12 mouse cellular contexts compared by ENCODE assay signal in the genomic region with DNA sequence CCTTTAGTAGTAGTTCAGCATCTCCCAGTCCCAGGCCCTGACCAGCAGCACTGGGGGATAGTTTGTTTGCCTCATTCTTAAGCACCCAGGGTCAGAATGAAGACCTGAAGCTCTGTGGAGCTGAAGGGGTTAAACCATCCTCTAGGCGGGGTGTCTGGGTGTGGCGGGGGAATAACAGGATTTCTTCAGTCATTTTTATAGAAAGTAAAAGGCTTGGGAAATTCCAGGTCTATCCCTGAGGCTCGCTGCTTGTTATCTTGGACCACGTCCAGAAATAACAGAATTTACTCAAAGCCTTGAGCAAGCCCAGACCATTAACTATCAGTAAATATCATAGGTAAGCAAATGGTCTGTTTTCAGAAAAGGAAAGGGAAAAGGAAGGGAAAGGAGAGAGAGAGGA. TPM values are rescaled to one million over a fixed set of nuclear protein-coding genes. Genes with fewer than 3 reads are reported as not detected.
DNase-seq lines count a peak whose midpoint lies in the region; ATAC-seq and TF ChIP-seq lines count a peak whose summit lies in the region.
"Had no signal": no experiment of that assay in that cellular context is flagged by ENCODE, and none has a peak within 500 bp of the region (broad histone marks: within the 10 kb centered on the region; RNA-seq: fewer than 3 reads in every experiment).

No protein-coding gene starts in this region.

- no peaks in the 10 kb centered on the region for H3K27me3 ChIP-seq in heart, embryonic 11.5 days (ENCODE audit: control insufficient read depth, insufficient read depth, low read length)
- H3K27me3 ChIP-seq in lung, embryonic 14.5 days (ENCODE audit: insufficient read depth, low read length): no peaks in the 10 kb centered on the region
- no peaks in the 10 kb centered on the region for H3K27me3 ChIP-seq in limb, embryonic 15.5 days
- H3K27me3 ChIP-seq: forebrain, embryonic 13.5 days; midbrain, embryonic 13.5 days had no signal

- no peak overlapping the region for H3K4me3 ChIP-seq in heart, embryonic 11.5 days (ENCODE audit: low read depth, low read length)
- H3K4me3 ChIP-seq in lung, embryonic 14.5 days (ENCODE audit: low read depth, low read length): no peak overlapping the region
- H3K4me3 ChIP-seq in embryonic fibroblast, embryonic 13.5 days (ENCODE audit: insufficient read depth, low read length): no peak overlapping the region
- no peak overlapping the region for H3K4me3 ChIP-seq in limb, embryonic 15.5 days
- H3K4me3 ChIP-seq: forebrain, embryonic 13.5 days; midbrain, embryonic 13.5 days had no signal

- intact Hi-C loops in heart, postnatal 14 days (cut with DNase I): no loop called here

- H3K9me3 ChIP-seq in heart, embryonic 11.5 days (replicated peaks; ENCODE audit: control insufficient read depth, low read length): no peaks in the 10 kb centered on the region
- H3K9me3 ChIP-seq in lung, embryonic 14.5 days (ENCODE audit: low read depth, low read length): no peaks in the 10 kb centered on the region
- no peaks in the 10 kb centered on the region for H3K9me3 ChIP-seq in limb, embryonic 15.5 days
- H3K9me3 ChIP-seq: forebrain, embryonic 13.5 days; midbrain, embryonic 13.5 days had no signal

- H3K36me3 ChIP-seq in heart, embryonic 11.5 days (ENCODE audit: control insufficient read depth, insufficient read depth, low read length): no peaks in the 10 kb centered on the region
- no peaks in the 10 kb centered on the region for H3K36me3 ChIP-seq in lung, embryonic 14.5 days (ENCODE audit: insufficient read depth)
- no peaks in the 10 kb centered on the region for H3K36me3 ChIP-seq in limb, embryonic 15.5 days
- H3K36me3 ChIP-seq: midbrain, embryonic 13.5 days had no signal

- no peak for TF ChIP-seq POLR2A in embryonic fibroblast, embryonic 13.5 days (IDR thresholded peaks at IDR 0.05; ENCODE audit: low read depth, low read length)

- no peak overlapping the region for H3K4me2 ChIP-seq in heart, embryonic 11.5 days
- no peak overlapping the region for H3K4me2 ChIP-seq in lung, embryonic 14.5 days
- no peak overlapping the region for H3K4me2 ChIP-seq in limb, embryonic 15.5 days
- H3K4me2 ChIP-seq: forebrain, embryonic 13.5 days; midbrain, embryonic 13.5 days had no signal

- no peak for TF ChIP-seq CTCF in lung, embryonic 14.5 days (IDR thresholded peaks at IDR 0.05; ENCODE audit: low read depth)
- no peak for TF ChIP-seq CTCF in embryonic fibroblast, embryonic 13.5 days (IDR thresholded peaks at IDR 0.05; ENCODE audit: borderline replicate concordance, insufficient read depth, low read length)

- 0 out of 2 replicates have a peak, but pooled peaks cover 7% of the 10 kb centered on the region for H3K4me1 ChIP-seq in heart, embryonic 11.5 days (ENCODE audit: control insufficient read depth, insufficient read depth, low read length)
- H3K4me1 ChIP-seq in lung, embryonic 14.5 days (ENCODE audit: insufficient read depth): peaks cover 4% of the 10 kb centered on the region
- H3K4me1 ChIP-seq in embryonic fibroblast, embryonic 13.5 days (ENCODE audit: control insufficient read depth, insufficient read depth, low read length): peaks cover 27% of the 10 kb centered on the region
- peaks cover 50% of the 10 kb centered on the region for H3K4me1 ChIP-seq in limb, embryonic 15.5 days

- no peak for ATAC-seq in heart, embryonic 11.5 days (replicated peaks; ENCODE audit: insufficient number of reproducible peaks, low FRiP score, low TSS enrichment)
- ATAC-seq in lung, embryonic 14.5 days (ENCODE audit: insufficient read depth): no peak
- ATAC-seq in limb, embryonic 15.5 days (ENCODE audit: insufficient number of reproducible peaks, low FRiP score, low TSS enrichment, low read depth): no peak
- ATAC-seq: forebrain, embryonic 13.5 days; midbrain, embryonic 13.5 days had no signal

- 37% methylated on average over 4 of the region's 4 CpGs for WGBS in heart, embryonic 11.5 days (ENCODE audit: insufficient replicate concordance)
- WGBS in lung, embryonic 14.5 days: 9% methylated on average over 4 of the region's 4 CpGs
- 12% methylated on average over 4 of the region's 4 CpGs for WGBS in limb, embryonic 15.5 days

- no peak overlapping the region for H3K9ac ChIP-seq in heart, embryonic 11.5 days (ENCODE audit: low read depth, low read length)
- H3K9ac ChIP-seq in lung, embryonic 14.5 days: no peak overlapping the region
- no peak overlapping the region for H3K9ac ChIP-seq in limb, embryonic 15.5 days
- H3K9ac ChIP-seq: forebrain, embryonic 13.5 days; midbrain, embryonic 13.5 days had no signal

- H3K27ac ChIP-seq in heart, embryonic 11.5 days (ENCODE audit: low read depth, low read length): 0 out of 2 replicates have a peak overlapping the region, but pooled peaks have one; percentile 7
- peak overlapping the region; percentile 26; the same call in 1 of the 2 replicates for H3K27ac ChIP-seq in lung, embryonic 14.5 days (ENCODE audit: low read depth)
- peak overlapping the region; percentile 93 for H3K27ac ChIP-seq in embryonic fibroblast, embryonic 13.5 days (ENCODE audit: insufficient read depth, low read length)
- peak overlapping the region; percentile 86 for H3K27ac ChIP-seq in limb, embryonic 15.5 days
- H3K27ac ChIP-seq: forebrain, embryonic 13.5 days; midbrain, embryonic 13.5 days had no signal

- no peak for DNase-seq in heart, postnatal 14 days
- peak; percentile 68 for DNase-seq in lung, embryonic 14.5 days
- no peak for DNase-seq in lung, postnatal 4 days
- no peak for DNase-seq in cerebellum, adult 9-10 months
- DNase-seq in frontal cortex, postnatal 36 days (ENCODE audit: low spot score in 2 of 2): no peak
- DNase-seq: kidney, postnatal 10 days had no signal

RNA-seq across cellular contexts. Expression of a gene that starts 39.3 kb away (rescaled TPM):
- polyA plus RNA-seq in heart, embryonic 11.5 days (2014; fragmentation: Nextera tagmentation; extraction: Ambion mirVana): 0.14 and 0.63 TPM in 2 replicates
- total RNA-seq in heart, postnatal 14 days (2021): under 1 TPM; 0.19 to 0.29 TPM
- 0.18 and 0.22 TPM in 2 replicates for polyA plus RNA-seq in lung, embryonic 14.5 days (2014; fragmentation: Nextera tagmentation; extraction: Ambion mirVana)
- 0.74 and 1.9 TPM in 2 replicates for polyA plus RNA-seq in embryonic fibroblast, embryonic 13.5 days (2011; ENCODE audit: insufficient read length, low read depth, missing spikeins)
- 0.89 and 1.00 TPM in 2 replicates for polyA plus RNA-seq in limb, embryonic 15.5 days (2015; fragmentation: Nextera tagmentation; extraction: Ambion mirVana)
- total RNA-seq: common myeloid progenitor, adult 5-6 weeks had no signal

Comparison
In these comparisons a context has a peak if more than half of its experiments do, and no peak if none do; other contexts are left out.
1. H3K27ac ChIP-seq: peak in every context shown above with its lines; median percentile 93 in embryonic fibroblast, embryonic 13.5 days; 86 in limb, embryonic 15.5 days; 26 in lung, embryonic 14.5 days; 7 in heart, embryonic 11.5 days.